Mouse (Mus musculus): Measurements from ENCODE around the gene Coq8b.

- no peak for TF ChIP-seq POLR2A (IDR thresholded peaks at IDR 0.05; ENCODE audit: extremely low read depth, insufficient read depth, low read length)
- TF ChIP-seq CTCF (IDR thresholded peaks at IDR 0.05; ENCODE audit: low read depth, low read length): no peak
These were observed 39.1 kb upstream of the Coq8b start for GRCm38 (mm10) chr7:27193731-27194130.

Measured in liver, adult 2 months (tissue).